Mouse (Mus musculus): Measurements from ENCODE around the gene Fyn. TPM values are rescaled to one million over a fixed set of nuclear protein-coding genes. Genes with fewer than 3 reads are reported as not detected.
A peak's percentile ranks its signal among the peaks of the same experiment; 100 is the strongest.

The Fyn gene
- polyA plus RNA-seq, 1 experiment from 2014 or later: 20.2 TPM

- WGBS: 36% methylated on average over 5 of the region's 5 CpGs
- no peak for ATAC-seq (ENCODE audit: insufficient read depth, low FRiP score)
These were observed 218.8 kb downstream of the Fyn start for GRCm38 (mm10) chr10:39587290-39587925.

GRCm38 (mm10) chr10:39587973-39588746 lies 219.5 kb downstream of the Fyn start:
- no peak overlapping the region for H3K9ac ChIP-seq (ENCODE audit: low read length)
- no peaks in the 10 kb centered on the region for H3K36me3 ChIP-seq (ENCODE audit: control insufficient read depth, insufficient read depth, low read length)
- H3K4me2 ChIP-seq (ENCODE audit: low read depth, low read length): no peak overlapping the region
- H3K27me3 ChIP-seq (ENCODE audit: control insufficient read depth, insufficient read depth, low read length): no peaks in the 10 kb centered on the region
- H3K4me1 ChIP-seq (ENCODE audit: control insufficient read depth, insufficient read depth, low read length): peaks cover 14% of the 10 kb centered on the region; the same call in 1 of the 2 replicates
- 54% methylated on average over 8 of the region's 8 CpGs for WGBS
- peak overlapping the region; percentile 18; the same call in 1 of the 2 replicates for H3K27ac ChIP-seq (ENCODE audit: low read length)
- ATAC-seq (ENCODE audit: insufficient read depth, low FRiP score): no peak
- H3K4me3 ChIP-seq (replicated peaks; ENCODE audit: low read length): no peak overlapping the region
- H3K9me3 ChIP-seq (replicated peaks; ENCODE audit: control insufficient read depth, low read length): peaks cover 5% of the 10 kb centered on the region

More at GRCm38 (mm10) chr10:39587290-39587925, 218.8 kb downstream of the Fyn start:
- no peak overlapping the region for H3K4me3 ChIP-seq (replicated peaks; ENCODE audit: low read length)
- peak overlapping the region; percentile 47; the same call in 1 of the 2 replicates for H3K27ac ChIP-seq (ENCODE audit: low read length)
- no peaks in the 10 kb centered on the region for H3K9me3 ChIP-seq (replicated peaks; ENCODE audit: control insufficient read depth, low read length)
- no peaks in the 10 kb centered on the region for H3K27me3 ChIP-seq (ENCODE audit: control insufficient read depth, insufficient read depth, low read length)
- no peak overlapping the region for H3K9ac ChIP-seq (ENCODE audit: low read length)
- peaks cover 15% of the 10 kb centered on the region; the same call in 1 of the 2 replicates for H3K4me1 ChIP-seq (ENCODE audit: control insufficient read depth, insufficient read depth, low read length)
- no peaks in the 10 kb centered on the region for H3K36me3 ChIP-seq (ENCODE audit: control insufficient read depth, insufficient read depth, low read length)
- H3K4me2 ChIP-seq (ENCODE audit: low read depth, low read length): no peak overlapping the region

DNA sequence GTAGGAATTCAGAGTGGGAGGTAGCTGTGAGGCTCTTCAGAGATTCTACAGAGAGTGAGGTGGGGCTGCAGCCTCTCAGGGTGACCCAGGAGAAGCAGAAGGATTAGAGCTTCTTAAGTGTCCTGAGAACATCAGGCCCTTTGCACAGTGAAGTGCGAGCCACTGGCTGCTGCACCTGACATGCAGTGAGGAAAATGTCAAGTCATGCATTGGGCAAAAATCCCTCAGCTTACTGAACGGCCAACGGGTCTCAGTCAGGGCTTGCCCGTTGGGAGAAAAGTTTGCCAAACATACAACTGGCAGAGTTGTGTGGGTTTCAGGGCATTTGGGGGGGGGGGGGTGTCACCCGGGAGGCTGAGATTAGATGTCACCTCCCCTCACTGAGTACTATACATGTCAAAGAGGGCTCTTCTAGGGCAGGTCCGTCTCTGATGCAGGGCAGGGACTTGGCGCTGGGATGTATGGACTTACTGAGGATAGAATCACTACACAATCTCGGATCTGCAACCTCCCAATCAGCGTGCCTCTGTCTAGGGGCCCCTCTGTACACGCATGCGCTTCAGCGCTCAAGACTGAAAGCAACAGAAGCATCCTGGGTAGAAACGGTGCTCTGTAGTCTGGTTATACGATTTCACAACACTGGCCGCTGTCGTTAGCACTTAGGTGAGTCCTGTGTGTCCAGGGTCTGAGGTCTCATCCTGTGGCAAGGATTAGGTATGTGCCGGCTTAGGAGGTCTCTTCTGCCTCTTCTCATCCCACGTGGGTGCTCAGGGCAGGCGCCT lies 221.3 kb downstream of the Fyn start:
- no peak for ATAC-seq (ENCODE audit: insufficient read depth, low FRiP score)
- Histone ChIP-seq H3K36me3 (ENCODE audit: control insufficient read depth, insufficient read depth, low read length) (no peaks in the 10 kb centered on the region), H3K9me3 (replicated peaks; ENCODE audit: control insufficient read depth, low read length) (peaks cover 13% of the 10 kb centered on the region), H3K4me2 (ENCODE audit: low read depth, low read length) (no peak overlapping the region), H3K4me3 (replicated peaks; ENCODE audit: low read length) (no peak overlapping the region), H3K27ac (ENCODE audit: low read length) (no peak overlapping the region), H3K4me1 (ENCODE audit: control insufficient read depth, insufficient read depth, low read length) (peaks cover 14% of the 10 kb centered on the region; the same call in 1 of the 2 replicates), H3K27me3 (ENCODE audit: control insufficient read depth, insufficient read depth, low read length) (no peaks in the 10 kb centered on the region), H3K9ac (ENCODE audit: low read length) (no peak overlapping the region)
- WGBS: 73% methylated on average over 19 of the region's 19 CpGs

DNA sequence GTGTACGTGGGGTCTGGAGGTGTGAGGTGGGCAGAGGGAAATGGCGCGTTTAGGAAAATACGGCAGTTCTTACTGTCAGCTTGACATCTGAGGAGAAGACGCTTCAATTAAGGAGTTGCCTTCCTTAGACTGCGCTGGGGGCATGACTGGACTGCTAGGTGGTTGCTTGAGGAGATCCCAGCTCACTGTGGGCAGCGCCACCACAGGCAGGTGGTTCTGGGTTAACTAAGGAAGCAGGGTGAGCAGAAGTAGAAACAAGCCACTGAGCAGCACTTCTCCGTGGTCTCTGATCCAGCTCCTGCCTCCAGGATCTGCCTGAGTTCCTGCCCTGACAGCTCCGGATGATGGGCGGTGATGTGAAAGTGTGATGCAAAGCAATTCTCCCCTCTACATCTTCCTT lies 222.0 kb downstream of the Fyn start:
- no peaks in the 10 kb centered on the region for H3K27me3 ChIP-seq (ENCODE audit: control insufficient read depth, insufficient read depth, low read length)
- peaks cover 13% of the 10 kb centered on the region for H3K9me3 ChIP-seq (replicated peaks; ENCODE audit: control insufficient read depth, low read length)
- WGBS: 83% methylated on average over 10 of the region's 10 CpGs
- H3K36me3 ChIP-seq (ENCODE audit: control insufficient read depth, insufficient read depth, low read length): no peaks in the 10 kb centered on the region
- H3K27ac ChIP-seq (ENCODE audit: low read length): no peak overlapping the region
- H3K9ac ChIP-seq (ENCODE audit: low read length): no peak overlapping the region
- H3K4me1 ChIP-seq (ENCODE audit: control insufficient read depth, insufficient read depth, low read length): peaks cover 15% of the 10 kb centered on the region
- H3K4me3 ChIP-seq (replicated peaks; ENCODE audit: low read length): no peak overlapping the region
- no peak for ATAC-seq (ENCODE audit: insufficient read depth, low FRiP score)
- no peak overlapping the region for H3K4me2 ChIP-seq (ENCODE audit: low read depth, low read length)

GRCm38 (mm10) chr10:39592501-39592900 lies 223.8 kb downstream of the Fyn start:
- 89% methylated on average over 4 of the region's 4 CpGs for WGBS

DNA sequence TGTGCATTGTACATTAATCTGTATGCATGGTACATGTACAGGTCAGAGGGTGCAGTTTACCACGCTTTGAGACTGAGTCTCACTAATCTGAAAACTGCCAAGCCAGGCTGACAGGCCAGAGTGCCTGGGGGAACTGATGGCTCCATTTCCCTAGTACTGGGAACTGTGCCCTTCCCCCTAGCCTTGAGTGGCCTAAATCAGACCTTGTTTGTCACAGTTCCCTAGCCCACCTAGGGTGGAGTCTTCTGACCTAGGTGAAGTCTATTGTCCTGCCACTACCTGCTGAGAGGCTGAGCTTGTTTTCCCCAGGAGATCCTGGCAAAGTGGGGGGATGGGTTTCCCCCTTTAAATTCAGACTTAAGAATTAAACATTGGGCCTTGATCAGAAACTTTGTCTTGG lies 226.1 kb downstream of the Fyn start:
- no peaks in the 10 kb centered on the region for H3K27me3 ChIP-seq (ENCODE audit: control insufficient read depth, insufficient read depth, low read length)
- WGBS: 77% methylated on average over 1 of the region's 1 CpGs
- peaks cover 13% of the 10 kb centered on the region for H3K9me3 ChIP-seq (replicated peaks; ENCODE audit: control insufficient read depth, low read length)
- ATAC-seq (ENCODE audit: insufficient read depth, low FRiP score): no peak
- H3K36me3 ChIP-seq (ENCODE audit: control insufficient read depth, insufficient read depth, low read length): no peaks in the 10 kb centered on the region
- H3K4me2 ChIP-seq (ENCODE audit: low read depth, low read length): no peak overlapping the region
- peaks cover 18% of the 10 kb centered on the region for H3K4me1 ChIP-seq (ENCODE audit: control insufficient read depth, insufficient read depth, low read length)
- H3K4me3 ChIP-seq (replicated peaks; ENCODE audit: low read length): no peak overlapping the region
- H3K27ac ChIP-seq (ENCODE audit: low read length): peak overlapping the region; percentile 94
- H3K9ac ChIP-seq (ENCODE audit: low read length): no peak overlapping the region

More at GRCm38 (mm10) chr10:39592501-39592900, 223.8 kb downstream of the Fyn start:
- Histone ChIP-seq H3K9me3 (replicated peaks; ENCODE audit: control insufficient read depth, low read length) (peaks cover 13% of the 10 kb centered on the region), H3K27ac (ENCODE audit: low read length) (no peak overlapping the region), H3K4me1 (ENCODE audit: control insufficient read depth, insufficient read depth, low read length) (peaks cover 19% of the 10 kb centered on the region), H3K9ac (ENCODE audit: low read length) (no peak overlapping the region), H3K27me3 (ENCODE audit: control insufficient read depth, insufficient read depth, low read length) (no peaks in the 10 kb centered on the region), H3K36me3 (ENCODE audit: control insufficient read depth, insufficient read depth, low read length) (no peaks in the 10 kb centered on the region), H3K4me2 (ENCODE audit: low read depth, low read length) (no peak overlapping the region), H3K4me3 (replicated peaks; ENCODE audit: low read length) (no peak overlapping the region)
- no peak for ATAC-seq (ENCODE audit: insufficient read depth, low FRiP score)

DNA sequence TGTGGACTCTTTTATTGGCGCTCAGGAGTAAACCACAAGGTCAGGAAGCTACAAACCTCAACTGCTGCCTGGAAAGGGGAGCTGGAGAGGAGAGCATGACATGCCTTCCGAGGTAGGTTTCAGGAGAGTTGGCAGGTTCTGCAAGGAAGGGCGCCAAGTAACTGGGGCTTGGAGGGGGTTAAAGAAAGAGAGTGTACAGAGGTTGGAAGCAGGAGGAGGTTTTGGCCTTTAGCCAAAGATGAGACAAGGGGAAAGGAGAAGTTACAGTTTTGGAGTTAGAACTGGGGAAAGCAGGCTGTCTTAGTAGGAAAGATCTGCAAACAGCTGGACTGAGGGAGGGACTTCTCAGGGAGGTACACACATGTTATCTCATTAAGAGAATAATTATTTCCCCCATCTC lies 227.2 kb downstream of the Fyn start:
- ATAC-seq (ENCODE audit: insufficient read depth, low FRiP score): peak; percentile 68
- Histone ChIP-seq H3K27ac (ENCODE audit: low read length) (peak overlapping the region; percentile 94), H3K4me1 (ENCODE audit: control insufficient read depth, insufficient read depth, low read length) (peaks cover 18% of the 10 kb centered on the region), H3K4me3 (replicated peaks; ENCODE audit: low read length) (no peak overlapping the region), H3K4me2 (ENCODE audit: low read depth, low read length) (no peak overlapping the region), H3K27me3 (ENCODE audit: control insufficient read depth, insufficient read depth, low read length) (no peaks in the 10 kb centered on the region), H3K9me3 (replicated peaks; ENCODE audit: control insufficient read depth, low read length) (peaks cover 13% of the 10 kb centered on the region), H3K36me3 (ENCODE audit: control insufficient read depth, insufficient read depth, low read length) (no peaks in the 10 kb centered on the region), H3K9ac (ENCODE audit: low read length) (peak overlapping the region; percentile 33; the same call in 1 of the 2 replicates)
- WGBS: 39% methylated on average over 3 of the region's 3 CpGs

GRCm38 (mm10) chr10:39597116-39597791 lies 228.6 kb downstream of the Fyn start:
- peak overlapping the region; percentile 71 for H3K27ac ChIP-seq (ENCODE audit: low read length)
- H3K4me3 ChIP-seq (replicated peaks; ENCODE audit: low read length): no peak overlapping the region
- no peaks in the 10 kb centered on the region for H3K27me3 ChIP-seq (ENCODE audit: control insufficient read depth, insufficient read depth, low read length)
- H3K4me2 ChIP-seq (ENCODE audit: low read depth, low read length): no peak overlapping the region
- ATAC-seq (ENCODE audit: insufficient read depth, low FRiP score): no peak
- peaks cover 13% of the 10 kb centered on the region for H3K9me3 ChIP-seq (replicated peaks; ENCODE audit: control insufficient read depth, low read length)
- peaks cover 18% of the 10 kb centered on the region for H3K4me1 ChIP-seq (ENCODE audit: control insufficient read depth, insufficient read depth, low read length)
- H3K36me3 ChIP-seq (ENCODE audit: control insufficient read depth, insufficient read depth, low read length): no peaks in the 10 kb centered on the region
- 38% methylated on average over 9 of the region's 9 CpGs for WGBS
- H3K9ac ChIP-seq (ENCODE audit: low read length): no peak overlapping the region
